Mouse (Mus musculus) MN1 (cell line): Measurements from ENCODE around the gene Asns.
A peak's percentile ranks its signal among the peaks of the same experiment; 100 is the strongest.

Experiments used
- DNase-seq: peaks from one replicate; pipeline ENCODE4 v3.0.0-alpha.2; 2016; ENCODE audit warnings: low spot score

Gene Asns

GRCm38 (mm10) chr6:7692884-7693585 is at the start of gene Asns:
TSS of gene Asns (minus strand) at chr6:7693254.
- DNase-seq, result peak; percentile 93

GRCm38 (mm10) chr6:7741721-7742120 is 48.7 kb upstream of the Asns start:
- peak; percentile 7 for DNase-seq

GRCm38 (mm10) chr6:7737842-7738241 is 44.8 kb upstream of the Asns start:
- no peak for DNase-seq

- peak; percentile 73 for DNase-seq
Measured at GRCm38 (mm10) chr6:7732754-7733708, 40.0 kb upstream of the Asns start.

- DNase-seq, result no peak
Measured at GRCm38 (mm10) chr6:7732097-7732496, 39.0 kb upstream of the Asns start.

GRCm38 (mm10) chr6:7729128-7729527 is 36.1 kb upstream of the Asns start:
- DNase-seq, result no peak

- DNase-seq, result no peak
Measured at GRCm38 (mm10) chr6:7728241-7728640, 35.2 kb upstream of the Asns start.

- no peak for DNase-seq
Measured at GRCm38 (mm10) chr6:7716236-7716635, 23.2 kb upstream of the Asns start.

- no peak for DNase-seq
Measured at GRCm38 (mm10) chr6:7714230-7714629, 21.2 kb upstream of the Asns start.

GRCm38 (mm10) chr6:7711837-7712330 is 18.8 kb upstream of the Asns start:
- DNase-seq, result no peak

GRCm38 (mm10) chr6:7708246-7708645 is 15.2 kb upstream of the Asns start:
- no peak for DNase-seq

- no peak for DNase-seq
Measured at GRCm38 (mm10) chr6:7706796-7707195, 13.7 kb upstream of the Asns start.

GRCm38 (mm10) chr6:7697999-7698699 is 5.1 kb upstream of the Asns start:
- no peak for DNase-seq

GRCm38 (mm10) chr6:7697077-7697643 is 4.1 kb upstream of the Asns start:
- DNase-seq, result no peak

- DNase-seq, result no peak
Measured at GRCm38 (mm10) chr6:7696641-7697040, 3.6 kb upstream of the Asns start.

GRCm38 (mm10) chr6:7695901-7696300 is 2.8 kb upstream of the Asns start:
- DNase-seq, result no peak

GRCm38 (mm10) chr6:7693666-7694065 is 612 bp upstream of the Asns start:
- DNase-seq, result no peak

GRCm38 (mm10) chr6:7692451-7692850 is 603 bp downstream of the Asns start:
- DNase-seq, result peak; percentile 58

- DNase-seq, result peak; percentile 19
Measured at GRCm38 (mm10) chr6:7692037-7692436, 1.0 kb downstream of the Asns start.

GRCm38 (mm10) chr6:7690456-7690855 is 2.6 kb downstream of the Asns start:
- DNase-seq, result no peak

GRCm38 (mm10) chr6:7689180-7689579 is 3.9 kb downstream of the Asns start:
- DNase-seq, result no peak

- no peak for DNase-seq
Measured at GRCm38 (mm10) chr6:7686047-7686446, 7.0 kb downstream of the Asns start.
